Comparison of ENCODE assay signal across 16 mouse cellular contexts in the genomic region with DNA sequence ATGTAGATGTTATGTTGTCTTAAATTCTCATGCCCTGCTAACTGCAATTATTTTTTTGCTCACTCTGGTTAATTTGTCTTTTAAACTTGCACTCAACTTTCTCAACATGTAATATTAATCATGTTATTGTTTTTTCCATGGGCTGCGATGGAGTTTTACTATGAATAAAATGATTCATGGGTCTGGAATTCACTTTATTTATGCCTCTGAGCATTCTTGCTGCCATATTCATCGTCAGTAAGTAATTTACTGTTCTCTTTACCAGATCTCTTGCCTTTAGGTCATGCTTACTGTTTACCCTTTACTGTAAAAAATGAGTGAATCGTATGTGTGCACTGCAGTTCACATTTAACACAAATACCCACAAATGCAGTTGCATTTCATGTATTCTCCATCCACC.
"Had no signal": no experiment of that assay in that cellular context is flagged by ENCODE, and none has a peak within 500 bp of the region (broad histone marks: within the 10 kb centered on the region; RNA-seq: fewer than 3 reads in every experiment).

No protein-coding gene starts in this region.

- H3K27me3 ChIP-seq: neural tube, embryonic 12.5 days; neural tube, embryonic 13.5 days; neural tube, embryonic 15.5 days; stomach, embryonic 15.5 days had no signal

- DNase-seq: retina, postnatal 1 day; right cerebral cortex, adult 18-20 months; right cerebral cortex, postnatal 25 days; right cerebral cortex, postnatal 4 days; spleen, adult 18-20 months; thymus, adult 18-20 months; thymus, adult 2 months; thymus, postnatal 14 days; thymus, postnatal 25 days; thymus, postnatal 36 days; thymus, postnatal 4 days had no signal

- H3K9me3 ChIP-seq: neural tube, embryonic 12.5 days; neural tube, embryonic 13.5 days; neural tube, embryonic 15.5 days; stomach, embryonic 15.5 days had no signal

- H3K9ac ChIP-seq: neural tube, embryonic 12.5 days; neural tube, embryonic 13.5 days; neural tube, embryonic 15.5 days; stomach, embryonic 15.5 days had no signal

- H3K4me3 ChIP-seq: neural tube, embryonic 12.5 days; neural tube, embryonic 13.5 days; neural tube, embryonic 15.5 days; stomach, embryonic 15.5 days had no signal

- H3K36me3 ChIP-seq: neural tube, embryonic 12.5 days; neural tube, embryonic 13.5 days; neural tube, embryonic 15.5 days; stomach, embryonic 15.5 days had no signal

- H3K27ac ChIP-seq: neural tube, embryonic 12.5 days; neural tube, embryonic 13.5 days; neural tube, embryonic 15.5 days; stomach, embryonic 15.5 days; stomach, postnatal 0 days had no signal

- H3K4me1 ChIP-seq: neural tube, embryonic 12.5 days; neural tube, embryonic 13.5 days; neural tube, embryonic 15.5 days; stomach, embryonic 15.5 days had no signal

- H3K4me2 ChIP-seq: neural tube, embryonic 12.5 days; neural tube, embryonic 13.5 days; neural tube, embryonic 15.5 days; stomach, embryonic 15.5 days had no signal
